Mouse (Mus musculus): ENCODE measurements around the gene Tbca. TPM values are rescaled to one million over a fixed set of nuclear protein-coding genes. Genes with fewer than 3 reads are reported as not detected.
A peak's percentile ranks its signal among the peaks of the same experiment; 100 is the strongest.

The Tbca gene
- 261 TPM for polyA plus RNA-seq (2012; fragmentation: generic; extraction: Trizol)
- long read RNA-seq, experiment 1, transcript Tbca-201 (4 exons, 559 nt), result major isoform, 187 of 200 reads
- long read RNA-seq, experiment 1, partial matches to known transcripts, result 7 of 200 reads
- long read RNA-seq, experiment 1, other reads (novel, unspliced or antisense), result 3 of 200 reads
- long read RNA-seq, experiment 2, transcript Tbca-201 (4 exons, 559 nt), result major isoform, 21 of 27 reads
- long read RNA-seq, experiment 2, partial matches to known transcripts, result 5 of 27 reads
- long read RNA-seq, experiment 2, other reads (novel, unspliced or antisense), result 1 of 27 reads

DNA sequence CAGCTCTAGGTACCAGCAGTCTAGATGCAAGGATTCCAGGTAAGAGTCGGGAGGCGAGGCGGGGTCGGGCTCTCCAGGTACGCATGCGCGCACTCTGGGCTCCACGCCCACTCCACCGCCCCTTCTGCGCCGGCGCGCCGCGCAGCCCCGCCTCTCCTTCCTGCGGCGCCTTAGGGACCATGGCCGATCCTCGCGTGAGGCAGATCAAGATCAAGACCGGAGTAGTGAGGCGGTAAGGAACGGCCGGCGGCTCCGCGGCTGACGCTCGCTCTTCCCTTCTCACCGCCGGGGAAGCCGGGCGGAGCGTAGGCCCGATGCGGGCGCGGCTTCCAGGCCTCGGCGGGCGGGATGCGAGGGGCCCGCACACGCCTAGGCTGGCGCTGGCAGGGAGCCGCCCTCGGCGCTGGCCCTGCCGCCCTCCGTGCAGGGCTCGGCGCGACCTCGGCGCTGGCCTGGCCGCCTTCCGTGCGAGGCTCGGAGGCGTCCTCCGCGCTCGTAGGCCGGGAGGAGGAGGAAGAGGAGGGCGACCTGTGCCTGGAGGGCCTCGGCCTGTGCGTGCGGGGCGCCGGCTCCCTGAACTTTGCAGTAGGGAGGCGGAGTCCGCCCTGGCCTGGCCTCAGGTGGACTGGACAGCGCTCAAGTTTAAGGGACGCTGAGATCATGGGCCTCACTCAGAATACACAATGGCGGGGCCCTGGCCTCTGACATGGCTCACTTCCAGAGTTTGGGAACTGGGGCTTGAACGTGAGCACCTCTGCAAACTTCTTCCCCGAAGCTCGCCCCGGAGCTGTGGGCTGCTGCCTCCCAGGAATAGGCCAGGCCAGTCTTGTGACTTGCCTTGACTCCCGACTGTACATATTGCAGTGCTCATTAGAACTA is at the start of gene Tbca:
Gene Tbca, plus strand, starts transcription at position 140 of the 879 bp plus-strand sequence.
- peaks cover 46% of the 10 kb centered on the region for H3K79me3 ChIP-seq (ENCODE audit: low read depth)
- peaks cover 54% of the 10 kb centered on the region for H3K79me2 ChIP-seq (ENCODE audit: control insufficient read depth, insufficient read depth)
- H3K27me3 ChIP-seq (ENCODE audit: control insufficient read depth, insufficient read depth, insufficient read length), result peaks cover 3% of the 10 kb centered on the region
- TF ChIP-seq CTCF (IDR thresholded peaks at IDR 0.05; ENCODE audit: control insufficient read depth, insufficient read depth, insufficient read length) (no peak), USF1 (IDR thresholded peaks at IDR 0.05; ENCODE audit: low read depth) (no peak), MAX (IDR thresholded peaks at IDR 0.05) (no peak), CEBPB (IDR thresholded peaks at IDR 0.05; ENCODE audit: low read depth) (no peak), MYOG (IDR thresholded peaks at IDR 0.05; ENCODE audit: control insufficient read depth, extremely low read depth, insufficient read length) (no peak), MYOD1 (IDR thresholded peaks at IDR 0.05; ENCODE audit: control insufficient read depth, insufficient read length, low read depth) (no peak)
- peak within 1 kb of the TSS; percentile 64 for H3K4me3 ChIP-seq (ENCODE audit: insufficient read depth, poor library complexity, severe bottlenecking)
- no peaks in the 10 kb centered on the region for H3K36me3 ChIP-seq (ENCODE audit: control insufficient read depth, insufficient read depth)
- peak within 1 kb of the TSS; percentile 98 for H3ac ChIP-seq (ENCODE audit: control insufficient read depth, insufficient read length, low read depth)

DNA sequence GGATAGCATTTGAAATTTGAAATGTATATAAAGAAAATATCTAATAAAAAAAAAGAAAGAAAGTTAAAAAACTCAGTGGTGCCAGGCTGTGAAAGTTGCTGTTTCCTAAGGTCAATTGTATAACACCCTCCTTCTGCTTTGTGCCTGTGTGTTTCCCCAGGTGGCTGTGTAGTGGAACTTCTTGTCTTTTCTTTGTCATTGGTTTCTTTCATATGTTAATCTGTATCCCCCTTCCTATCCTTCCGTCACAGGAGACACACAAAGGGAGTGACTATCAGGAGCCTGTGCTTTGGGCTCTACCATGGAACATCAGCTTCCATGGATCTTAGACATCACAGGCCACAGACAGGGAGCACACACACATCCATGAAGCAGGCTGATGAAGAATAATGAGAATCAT is 43.5 kb upstream of the Tbca start:
- Histone ChIP-seq H3K4me3 (ENCODE audit: insufficient read depth, poor library complexity, severe bottlenecking) (no peak overlapping the region), H3K36me3 (ENCODE audit: control insufficient read depth, insufficient read depth) (no peaks in the 10 kb centered on the region), H3K79me2 (ENCODE audit: control insufficient read depth, insufficient read depth) (no peaks in the 10 kb centered on the region), H3K27me3 (ENCODE audit: control insufficient read depth, insufficient read depth, insufficient read length) (no peaks in the 10 kb centered on the region), H3K79me3 (ENCODE audit: low read depth) (no peaks in the 10 kb centered on the region), H3ac (ENCODE audit: control insufficient read depth, insufficient read length, low read depth) (no peak overlapping the region)
- TF ChIP-seq MAX (IDR thresholded peaks at IDR 0.05), result no peak
- TF ChIP-seq CEBPB (IDR thresholded peaks at IDR 0.05; ENCODE audit: low read depth), result no peak

DNA sequence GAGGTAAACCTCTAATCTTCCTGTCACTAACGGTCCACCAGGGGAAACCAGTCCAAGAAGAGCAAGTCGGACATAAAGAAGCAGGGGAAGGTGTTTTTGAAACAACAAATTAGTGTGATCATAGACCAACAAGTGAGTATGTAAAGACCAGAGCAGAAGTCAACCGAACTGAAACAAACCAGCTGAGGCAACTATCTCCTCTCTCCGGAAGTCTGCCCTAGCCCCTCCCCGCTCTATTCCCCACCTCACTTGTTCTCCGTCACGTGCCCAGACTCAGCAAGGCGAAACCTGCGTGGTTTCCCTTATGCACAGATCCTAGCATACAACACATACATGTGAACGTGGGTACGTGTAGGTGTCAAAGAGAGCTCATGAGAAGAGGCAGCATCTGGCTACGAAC is 22.9 kb upstream of the Tbca start:
- no peaks in the 10 kb centered on the region for H3K79me2 ChIP-seq (ENCODE audit: control insufficient read depth, insufficient read depth)

DNA sequence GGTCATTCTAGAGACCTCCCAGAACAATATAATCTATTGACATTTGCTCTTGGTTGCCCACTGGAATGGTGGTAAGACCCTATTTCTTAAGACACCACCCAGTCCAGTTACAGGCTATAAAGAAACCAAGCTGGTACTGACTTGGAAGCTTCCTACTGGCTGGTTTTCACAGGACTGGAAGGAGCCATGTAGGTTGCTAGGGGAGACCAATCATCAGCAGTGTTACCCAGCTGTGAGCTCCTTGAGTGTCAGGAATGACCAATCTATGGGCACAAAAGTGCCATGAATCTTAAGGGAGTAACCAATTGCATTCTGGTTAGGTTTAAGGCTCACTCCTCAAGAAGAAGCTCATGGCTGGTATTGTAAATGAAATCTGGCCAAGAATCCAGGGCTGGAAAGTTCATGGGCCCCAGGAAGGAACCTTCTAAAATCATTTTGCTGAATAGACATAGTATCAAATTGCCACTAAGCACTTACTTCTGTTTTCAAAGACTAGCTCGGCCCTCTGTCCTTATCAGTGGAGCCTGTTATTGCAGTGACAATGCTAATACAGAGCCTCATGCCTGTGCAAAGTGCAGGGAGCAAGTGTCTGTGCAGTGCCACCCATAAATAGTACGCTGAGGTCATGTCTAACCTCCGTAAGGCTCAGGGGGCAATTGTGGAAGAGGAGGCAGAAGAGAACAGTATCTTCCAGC is 20.1 kb upstream of the Tbca start:
- Histone ChIP-seq H3K36me3 (ENCODE audit: control insufficient read depth, insufficient read depth) (no peaks in the 10 kb centered on the region), H3K4me3 (ENCODE audit: insufficient read depth, poor library complexity, severe bottlenecking) (no peak overlapping the region), H3ac (ENCODE audit: control insufficient read depth, insufficient read length, low read depth) (no peak overlapping the region), H3K79me2 (ENCODE audit: control insufficient read depth, insufficient read depth) (no peaks in the 10 kb centered on the region), H3K79me3 (ENCODE audit: low read depth) (no peaks in the 10 kb centered on the region), H3K27me3 (ENCODE audit: control insufficient read depth, insufficient read depth, insufficient read length) (no peaks in the 10 kb centered on the region)
- TF ChIP-seq MYOD1 (IDR thresholded peaks at IDR 0.05; ENCODE audit: control insufficient read depth, insufficient read length, low read depth), result no peak
- TF ChIP-seq FOSL1 (IDR thresholded peaks at IDR 0.05; ENCODE audit: insufficient read depth, low read length, poor library complexity, severe bottlenecking), result no peak
- no peak for TF ChIP-seq MYOG (IDR thresholded peaks at IDR 0.05; ENCODE audit: control insufficient read depth, extremely low read depth, insufficient read length)
- TF ChIP-seq MAX (IDR thresholded peaks at IDR 0.05), result no peak
- no peak for TF ChIP-seq USF1 (IDR thresholded peaks at IDR 0.05; ENCODE audit: low read depth)
- no peak for TF ChIP-seq CTCF (IDR thresholded peaks at IDR 0.05; ENCODE audit: control insufficient read depth, insufficient read depth, insufficient read length)
- no peak for TF ChIP-seq CEBPB (IDR thresholded peaks at IDR 0.05; ENCODE audit: low read depth)

More for the DNA sequence above, 22.9 kb upstream of the Tbca start:
- Histone ChIP-seq H3K36me3 (ENCODE audit: control insufficient read depth, insufficient read depth) (no peaks in the 10 kb centered on the region), H3ac (ENCODE audit: control insufficient read depth, insufficient read length, low read depth) (no peak overlapping the region), H3K79me3 (ENCODE audit: low read depth) (no peaks in the 10 kb centered on the region), H3K4me3 (ENCODE audit: insufficient read depth, poor library complexity, severe bottlenecking) (no peak overlapping the region), H3K27me3 (ENCODE audit: control insufficient read depth, insufficient read depth, insufficient read length) (peaks cover 3% of the 10 kb centered on the region)
- TF ChIP-seq USF1 (IDR thresholded peaks at IDR 0.05; ENCODE audit: low read depth) (peak; percentile 4), MYOD1 (IDR thresholded peaks at IDR 0.05; ENCODE audit: control insufficient read depth, insufficient read length, low read depth) (no peak)

DNA sequence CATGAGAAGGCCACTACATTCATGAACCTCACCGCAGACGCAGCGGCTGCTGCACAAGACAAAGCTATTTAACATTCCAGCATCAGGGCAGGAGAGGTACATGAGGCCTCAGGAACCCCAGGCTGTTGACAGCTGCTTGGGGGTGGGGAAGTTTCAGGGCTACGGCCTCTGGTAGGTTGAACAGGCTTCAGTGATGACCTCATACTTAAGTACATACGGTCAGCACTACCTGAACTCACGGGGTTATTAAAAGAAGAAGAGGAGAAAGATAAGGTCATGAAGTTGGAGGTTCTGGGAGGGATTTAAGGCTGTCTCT is 19.6 kb upstream of the Tbca start:
- Histone ChIP-seq H3K27me3 (ENCODE audit: control insufficient read depth, insufficient read depth, insufficient read length) (no peaks in the 10 kb centered on the region), H3K79me3 (ENCODE audit: low read depth) (no peaks in the 10 kb centered on the region), H3K36me3 (ENCODE audit: control insufficient read depth, insufficient read depth) (no peaks in the 10 kb centered on the region), H3ac (ENCODE audit: control insufficient read depth, insufficient read length, low read depth) (no peak overlapping the region), H3K79me2 (ENCODE audit: control insufficient read depth, insufficient read depth) (no peaks in the 10 kb centered on the region), H3K4me3 (ENCODE audit: insufficient read depth, poor library complexity, severe bottlenecking) (no peak overlapping the region)
- TF ChIP-seq MYOG (IDR thresholded peaks at IDR 0.05; ENCODE audit: control insufficient read depth, extremely low read depth, insufficient read length) (no peak), CTCF (IDR thresholded peaks at IDR 0.05; ENCODE audit: control insufficient read depth, insufficient read depth, insufficient read length) (no peak), FOSL1 (IDR thresholded peaks at IDR 0.05; ENCODE audit: insufficient read depth, low read length, poor library complexity, severe bottlenecking) (no peak), MAX (IDR thresholded peaks at IDR 0.05) (no peak), CEBPB (IDR thresholded peaks at IDR 0.05; ENCODE audit: low read depth) (no peak), USF1 (IDR thresholded peaks at IDR 0.05; ENCODE audit: low read depth) (no peak), MYOD1 (IDR thresholded peaks at IDR 0.05; ENCODE audit: control insufficient read depth, insufficient read length, low read depth) (no peak)

Measured in C2C12 (cell line).